Mouse (Mus musculus): ENCODE measurements at regions not wholly inside any gene's neighbourhood (a gene's known extent, or its start where the extent isn't known, plus 50 kb on each side); places are given as distances from the start of the nearest gene placed in this dataset.

GRCm38 (mm10) chr13:114684298-114684697 is 133.7 kb upstream of the Mocs2 start:
- Histone ChIP-seq H3K9ac (ENCODE audit: insufficient read depth, low read depth, low read length, poor library complexity, severe bottlenecking) (no peak overlapping the region), H3K36me3 (ENCODE audit: control insufficient read depth, insufficient read depth, low read length, poor library complexity, severe bottlenecking) (no peaks in the 10 kb centered on the region), H3K9me3 (ENCODE audit: control insufficient read depth, insufficient read depth, low read depth, low read length) (no peaks in the 10 kb centered on the region), H3K4me1 (ENCODE audit: control insufficient read depth in 2 of 2, insufficient read depth in 2 of 2, low read length in 2 of 2, poor library complexity in 1 of 2) (no peaks in the 10 kb centered on the region), H3K4me3 (ENCODE audit: insufficient read depth in 1 of 2, low read depth in 1 of 2, low read length in 2 of 2, poor library complexity in 1 of 2, severe bottlenecking in 1 of 2) (no peak overlapping the region), H3K27ac (ENCODE audit: insufficient read depth, low read depth, low read length, poor library complexity, severe bottlenecking) (no peak overlapping the region)
- TF ChIP-seq ZNF384 (IDR thresholded peaks at IDR 0.05; ENCODE audit: low read depth, low read length) (no peak), ZC3H11A (IDR thresholded peaks at IDR 0.05; ENCODE audit: borderline replicate concordance, low read depth, low read length) (no peak), CHD2 (IDR thresholded peaks at IDR 0.05; ENCODE audit: low read depth, low read length) (no peak), HCFC1 (IDR thresholded peaks at IDR 0.05; ENCODE audit: borderline replicate concordance, insufficient read depth, low read length) (no peak), MAFK (IDR thresholded peaks at IDR 0.05; ENCODE audit: insufficient read depth, low read depth, low read length) (no peak)
- DNase-seq (ENCODE audit: low read depth, low spot score): no peak
- in situ Hi-C loops (cut with MboI; ENCODE audit: low sequenced_read_pairs in 2 of 2, unreplicated experiment in 2 of 2): no loop called here

GRCm38 (mm10) chr13:114685368-114685767 is 132.7 kb upstream of the Mocs2 start:
- DNase-seq (ENCODE audit: low read depth, low spot score): no peak
- no peaks in the 10 kb centered on the region for H3K36me3 ChIP-seq (ENCODE audit: control insufficient read depth, insufficient read depth, low read length, poor library complexity, severe bottlenecking)
- in situ Hi-C loops (cut with MboI; ENCODE audit: low sequenced_read_pairs in 2 of 2, unreplicated experiment in 2 of 2): no loop called here

GRCm38 (mm10) chr13:114712601-114713000 is 105.4 kb upstream of the Mocs2 start:
- in situ Hi-C loops (cut with MboI; ENCODE audit: low sequenced_read_pairs in 2 of 2, unreplicated experiment in 2 of 2): no loop called here

More at GRCm38 (mm10) chr13:114685368-114685767, 132.7 kb upstream of the Mocs2 start:
- TF ChIP-seq HCFC1 (IDR thresholded peaks at IDR 0.05; ENCODE audit: borderline replicate concordance, insufficient read depth, low read length): no peak
- TF ChIP-seq ZC3H11A (IDR thresholded peaks at IDR 0.05; ENCODE audit: borderline replicate concordance, low read depth, low read length): no peak
- no peak for TF ChIP-seq CHD2 (IDR thresholded peaks at IDR 0.05; ENCODE audit: low read depth, low read length)
- no peak for TF ChIP-seq MAFK (IDR thresholded peaks at IDR 0.05; ENCODE audit: insufficient read depth, low read depth, low read length)
- TF ChIP-seq ZNF384 (IDR thresholded peaks at IDR 0.05; ENCODE audit: low read depth, low read length): no peak
- Histone ChIP-seq H3K9me3 (ENCODE audit: control insufficient read depth, insufficient read depth, low read depth, low read length) (no peaks in the 10 kb centered on the region), H3K9ac (ENCODE audit: insufficient read depth, low read depth, low read length, poor library complexity, severe bottlenecking) (no peak overlapping the region), H3K4me3 (ENCODE audit: insufficient read depth in 1 of 2, low read depth in 1 of 2, low read length in 2 of 2, poor library complexity in 1 of 2, severe bottlenecking in 1 of 2) (no peak overlapping the region), H3K4me1 (ENCODE audit: control insufficient read depth in 2 of 2, insufficient read depth in 2 of 2, low read length in 2 of 2, poor library complexity in 1 of 2) (no peaks in the 10 kb centered on the region), H3K27ac (ENCODE audit: insufficient read depth, low read depth, low read length, poor library complexity, severe bottlenecking) (no peak overlapping the region)

GRCm38 (mm10) chr13:114719771-114720170 is 98.3 kb upstream of the Mocs2 start:
- in situ Hi-C loops (cut with MboI; ENCODE audit: low sequenced_read_pairs in 2 of 2, unreplicated experiment in 2 of 2): no loop called here
- Histone ChIP-seq H3K4me1 (ENCODE audit: control insufficient read depth in 2 of 2, insufficient read depth in 2 of 2, low read length in 2 of 2, poor library complexity in 1 of 2) (no peaks in the 10 kb centered on the region), H3K9me3 (ENCODE audit: control insufficient read depth, insufficient read depth, low read depth, low read length) (no peaks in the 10 kb centered on the region), H3K4me3 (ENCODE audit: insufficient read depth in 1 of 2, low read depth in 1 of 2, low read length in 2 of 2, poor library complexity in 1 of 2, severe bottlenecking in 1 of 2) (no peak overlapping the region), H3K36me3 (ENCODE audit: control insufficient read depth, insufficient read depth, low read length, poor library complexity, severe bottlenecking) (no peaks in the 10 kb centered on the region), H3K27ac (ENCODE audit: insufficient read depth, low read depth, low read length, poor library complexity, severe bottlenecking) (no peak overlapping the region), H3K9ac (ENCODE audit: insufficient read depth, low read depth, low read length, poor library complexity, severe bottlenecking) (no peak overlapping the region)
- TF ChIP-seq CHD2 (IDR thresholded peaks at IDR 0.05; ENCODE audit: low read depth, low read length) (no peak), ZC3H11A (IDR thresholded peaks at IDR 0.05; ENCODE audit: borderline replicate concordance, low read depth, low read length) (no peak), ZNF384 (IDR thresholded peaks at IDR 0.05; ENCODE audit: low read depth, low read length) (no peak), MAFK (IDR thresholded peaks at IDR 0.05; ENCODE audit: insufficient read depth, low read depth, low read length) (no peak), HCFC1 (IDR thresholded peaks at IDR 0.05; ENCODE audit: borderline replicate concordance, insufficient read depth, low read length) (no peak)
- DNase-seq (ENCODE audit: low read depth, low spot score): no peak

More at GRCm38 (mm10) chr13:114712601-114713000, 105.4 kb upstream of the Mocs2 start:
- Histone ChIP-seq H3K9ac (ENCODE audit: insufficient read depth, low read depth, low read length, poor library complexity, severe bottlenecking) (no peak overlapping the region), H3K36me3 (ENCODE audit: control insufficient read depth, insufficient read depth, low read length, poor library complexity, severe bottlenecking) (no peaks in the 10 kb centered on the region), H3K4me3 (ENCODE audit: insufficient read depth in 1 of 2, low read depth in 1 of 2, low read length in 2 of 2, poor library complexity in 1 of 2, severe bottlenecking in 1 of 2) (no peak overlapping the region), H3K4me1 (ENCODE audit: control insufficient read depth in 2 of 2, insufficient read depth in 2 of 2, low read length in 2 of 2, poor library complexity in 1 of 2) (no peaks in the 10 kb centered on the region), H3K9me3 (ENCODE audit: control insufficient read depth, insufficient read depth, low read depth, low read length) (no peaks in the 10 kb centered on the region), H3K27ac (ENCODE audit: insufficient read depth, low read depth, low read length, poor library complexity, severe bottlenecking) (no peak overlapping the region)
- TF ChIP-seq ZNF384 (IDR thresholded peaks at IDR 0.05; ENCODE audit: low read depth, low read length): no peak
- no peak for DNase-seq (ENCODE audit: low read depth, low spot score)

- no peaks in the 10 kb centered on the region for H3K4me1 ChIP-seq (ENCODE audit: control insufficient read depth in 2 of 2, insufficient read depth in 2 of 2, low read length in 2 of 2, poor library complexity in 1 of 2)
- H3K9ac ChIP-seq (ENCODE audit: insufficient read depth, low read depth, low read length, poor library complexity, severe bottlenecking): no peak overlapping the region
- H3K4me3 ChIP-seq (ENCODE audit: insufficient read depth in 1 of 2, low read depth in 1 of 2, low read length in 2 of 2, poor library complexity in 1 of 2, severe bottlenecking in 1 of 2): no peak overlapping the region
- H3K36me3 ChIP-seq (ENCODE audit: control insufficient read depth, insufficient read depth, low read length, poor library complexity, severe bottlenecking): no peaks in the 10 kb centered on the region
- no peak for DNase-seq (ENCODE audit: low read depth, low spot score)
- H3K9me3 ChIP-seq (ENCODE audit: control insufficient read depth, insufficient read depth, low read depth, low read length): no peaks in the 10 kb centered on the region
- in situ Hi-C loops (cut with MboI; ENCODE audit: low sequenced_read_pairs in 2 of 2, unreplicated experiment in 2 of 2): no loop called here
- H3K27ac ChIP-seq (ENCODE audit: insufficient read depth, low read depth, low read length, poor library complexity, severe bottlenecking): no peak overlapping the region
- TF ChIP-seq CHD2 (IDR thresholded peaks at IDR 0.05; ENCODE audit: low read depth, low read length) (no peak), ZNF384 (IDR thresholded peaks at IDR 0.05; ENCODE audit: low read depth, low read length) (no peak), HCFC1 (IDR thresholded peaks at IDR 0.05; ENCODE audit: borderline replicate concordance, insufficient read depth, low read length) (no peak), MAFK (IDR thresholded peaks at IDR 0.05; ENCODE audit: insufficient read depth, low read depth, low read length) (no peak), ZC3H11A (IDR thresholded peaks at IDR 0.05; ENCODE audit: borderline replicate concordance, low read depth, low read length) (no peak)
Measured at GRCm38 (mm10) chr13:114726828-114727227, 91.2 kb upstream of the Mocs2 start.
